Mouse (Mus musculus) liver (tissue): ENCODE measurements around the gene Ttll9.

Source experiments
- DNase-seq: peaks from one replicate; pipeline ENCODE4 v3.0.0-alpha.2; 2020; ENCODE audit warnings: mixed read lengths

The Ttll9 gene

DNA sequence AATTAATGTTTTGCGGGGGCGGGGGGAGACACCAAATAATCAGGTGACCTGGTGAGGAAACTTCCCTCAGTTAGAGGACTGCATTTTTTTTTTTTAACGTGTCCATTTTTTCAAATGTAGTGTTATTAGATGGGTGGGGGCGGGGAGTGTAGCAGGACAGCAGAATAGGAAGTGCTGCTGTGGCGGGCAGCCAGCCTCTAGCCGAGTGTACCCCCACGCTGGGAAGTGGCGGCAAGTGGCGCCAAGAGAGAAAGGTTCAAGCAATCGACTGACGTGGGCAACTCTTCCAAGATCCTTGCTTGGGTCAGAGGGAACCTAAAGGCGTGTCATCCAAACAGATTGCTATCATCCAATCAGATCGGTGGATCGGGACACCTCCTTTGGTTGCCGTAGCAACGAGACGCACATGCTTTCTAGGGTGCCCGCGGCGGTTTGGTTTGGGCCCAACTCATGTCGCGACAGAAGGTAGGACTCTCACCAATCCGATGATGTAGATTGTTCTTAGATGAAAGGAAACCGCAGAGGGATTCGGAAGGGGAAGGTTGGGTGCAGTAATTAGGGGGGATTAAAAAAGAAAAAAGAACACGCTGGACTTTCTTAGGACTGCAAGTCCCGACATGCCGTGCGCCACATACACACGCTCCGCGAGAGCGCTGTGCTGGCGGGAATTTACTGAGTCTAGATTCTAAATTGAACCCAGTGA lies at the start of gene Ttll9:
TSS of gene Ttll9 (plus strand) at position 395 of the 703 bp plus-strand sequence.
- peak; percentile 44 for DNase-seq

DNA sequence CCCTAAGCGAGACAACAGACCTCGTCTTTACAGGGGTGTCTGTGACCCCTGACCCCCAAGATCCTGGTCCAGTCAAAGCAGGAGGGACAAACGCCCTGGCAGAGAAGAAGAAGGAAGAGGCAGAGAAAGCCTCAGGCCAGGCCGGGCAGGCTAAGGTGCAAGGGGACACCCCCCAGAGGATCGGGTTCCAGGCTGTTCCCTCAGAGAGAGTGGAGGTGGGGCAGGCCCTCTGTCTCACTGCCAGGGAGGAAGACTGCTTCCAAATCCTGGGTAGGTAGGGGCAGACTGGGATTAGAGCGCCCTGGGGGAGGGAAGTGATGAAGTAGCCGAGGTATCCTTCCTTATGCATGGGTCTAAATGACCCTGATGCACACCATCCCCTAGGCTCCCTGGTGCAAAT lies 48.8 kb upstream of the Ttll9 start:
- DNase-seq, result no peak

DNA sequence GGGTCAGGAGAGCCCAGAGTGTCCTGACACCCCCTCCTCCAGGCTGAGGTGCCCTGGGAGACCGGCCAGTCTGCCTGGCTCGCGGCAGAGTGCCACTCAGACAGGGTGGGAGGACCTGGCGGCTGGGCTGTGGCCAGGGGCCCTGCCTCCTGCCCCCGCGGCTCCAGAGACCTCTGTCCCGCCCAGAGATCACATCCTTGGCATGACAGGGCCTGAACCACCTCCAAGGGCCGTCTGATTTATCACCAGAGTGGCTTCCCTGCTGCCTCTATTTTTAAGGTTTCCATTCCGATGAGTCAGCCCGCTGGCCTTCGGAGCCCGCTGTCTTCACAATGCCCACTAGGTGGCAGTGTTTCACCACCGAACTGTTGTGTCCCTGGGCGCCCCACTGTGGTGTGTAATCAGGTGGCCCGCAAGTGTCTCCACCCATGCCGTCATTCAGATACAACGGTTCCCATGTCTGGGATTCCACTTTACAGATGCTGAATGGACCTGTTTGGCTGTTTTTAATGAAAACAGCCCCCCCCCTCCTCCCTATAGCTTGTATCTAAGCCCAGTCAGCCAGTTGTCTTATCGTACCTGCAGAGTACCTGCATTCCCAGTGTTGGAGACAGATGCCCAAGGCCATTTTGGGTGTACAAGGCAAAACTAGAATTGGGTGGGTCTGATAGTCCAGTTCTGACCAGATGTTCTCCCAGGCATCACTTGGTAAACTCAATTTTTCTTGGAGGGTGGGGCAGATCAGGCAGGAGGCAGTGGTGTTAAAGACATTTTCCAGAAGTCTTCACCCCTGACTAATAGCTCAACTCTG lies 47.8 kb upstream of the Ttll9 start:
- peak; percentile 80 for DNase-seq

DNA sequence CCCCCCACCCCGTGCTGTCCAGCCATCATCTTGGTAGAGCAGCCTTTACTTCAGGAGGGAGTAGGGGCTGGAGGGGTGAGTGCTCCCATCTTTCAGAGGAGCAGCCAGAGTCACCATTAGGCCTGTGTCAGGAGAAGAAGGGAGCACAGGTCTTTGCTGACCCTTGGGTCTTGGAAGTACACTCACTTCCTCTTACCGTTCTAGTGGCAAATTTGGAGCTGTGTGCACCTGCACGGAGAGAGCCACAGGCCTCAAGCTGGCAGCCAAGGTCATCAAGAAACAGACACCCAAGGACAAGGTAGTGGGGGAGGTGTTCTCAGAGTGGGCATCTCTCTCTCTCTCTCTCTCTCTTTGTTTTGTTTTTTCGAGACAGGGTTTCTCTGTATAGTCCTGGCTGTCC lies 46.8 kb upstream of the Ttll9 start:
- no peak for DNase-seq

DNA sequence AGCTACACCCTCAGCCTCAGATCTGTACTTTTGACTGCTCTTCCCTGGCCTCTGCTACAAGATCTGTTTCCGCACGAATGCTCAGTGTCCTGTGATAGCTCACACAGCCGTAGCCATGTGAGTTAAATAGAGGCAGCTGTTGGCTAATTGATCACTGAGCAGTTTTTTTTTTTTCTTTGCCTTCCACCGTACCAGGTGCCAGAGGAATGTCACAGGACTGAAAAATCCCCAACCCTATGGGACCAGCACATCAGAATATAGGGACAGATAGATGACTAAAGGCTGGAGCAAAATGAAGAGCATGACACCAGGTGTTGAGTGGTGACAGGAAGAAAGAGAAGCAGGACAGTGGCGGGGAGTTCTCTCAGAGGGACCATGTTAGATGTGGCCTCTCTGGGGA lies 46.2 kb upstream of the Ttll9 start:
- no peak for DNase-seq

DNA sequence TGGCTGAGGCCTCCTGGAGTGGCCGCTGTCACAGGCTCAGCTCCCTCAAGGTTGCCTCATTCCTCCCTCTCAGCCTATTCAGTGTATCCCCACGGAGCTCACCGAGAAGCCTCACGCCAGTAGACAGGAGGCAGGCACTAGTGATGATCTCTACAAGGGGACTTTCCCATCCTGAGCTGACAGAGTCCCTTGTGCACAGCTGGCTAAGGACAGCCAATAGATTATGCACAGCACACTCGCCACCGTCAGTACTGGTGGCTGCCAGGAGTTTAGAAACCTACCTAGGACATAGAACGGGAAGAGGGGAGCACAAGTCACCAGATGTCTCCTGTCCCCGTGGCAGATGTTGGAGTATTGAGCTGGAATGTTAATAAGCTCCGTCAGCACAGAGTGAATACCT lies 44.6 kb upstream of the Ttll9 start:
- no peak for DNase-seq

DNA sequence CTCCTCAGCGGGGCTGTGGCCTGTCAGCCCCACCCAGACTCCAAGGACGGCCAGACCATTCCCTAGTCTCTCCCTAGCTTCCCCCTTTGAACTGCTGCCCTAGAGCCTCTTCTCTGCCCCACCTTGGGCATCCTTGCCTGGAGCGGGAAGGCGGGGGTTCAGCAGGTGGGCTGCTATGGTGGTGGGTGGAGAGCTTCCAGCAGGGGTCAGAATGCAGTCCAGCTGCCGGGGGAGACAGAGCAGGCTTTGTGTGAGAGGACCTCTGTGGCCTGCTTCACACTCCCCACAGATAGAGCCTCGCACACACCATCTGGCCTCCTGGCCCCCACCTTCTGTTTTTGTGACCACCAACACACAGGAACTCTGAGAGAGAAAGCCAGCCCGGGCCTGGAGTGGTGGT lies 39.9 kb upstream of the Ttll9 start:
- no peak for DNase-seq

DNA sequence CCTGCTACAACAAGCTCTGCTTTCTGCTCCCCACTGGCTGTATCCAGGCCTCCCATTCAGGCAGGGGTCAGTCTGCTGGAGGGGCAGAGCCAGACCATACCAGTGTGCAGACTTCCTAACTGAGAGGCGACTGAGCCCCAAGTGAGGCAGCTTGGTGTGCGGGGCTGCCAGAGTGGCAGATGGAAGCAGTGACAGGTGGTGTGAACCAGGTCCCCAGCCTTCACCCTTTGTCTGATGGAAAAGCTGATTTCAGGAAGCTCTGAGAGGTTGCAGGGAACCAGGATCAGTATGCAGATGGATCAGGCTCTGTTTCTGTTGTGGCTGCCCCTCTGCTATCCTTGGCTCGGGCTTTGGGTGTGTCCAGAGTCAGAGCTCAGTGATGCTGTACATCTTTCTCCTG lies 38.7 kb upstream of the Ttll9 start:
- no peak for DNase-seq

DNA sequence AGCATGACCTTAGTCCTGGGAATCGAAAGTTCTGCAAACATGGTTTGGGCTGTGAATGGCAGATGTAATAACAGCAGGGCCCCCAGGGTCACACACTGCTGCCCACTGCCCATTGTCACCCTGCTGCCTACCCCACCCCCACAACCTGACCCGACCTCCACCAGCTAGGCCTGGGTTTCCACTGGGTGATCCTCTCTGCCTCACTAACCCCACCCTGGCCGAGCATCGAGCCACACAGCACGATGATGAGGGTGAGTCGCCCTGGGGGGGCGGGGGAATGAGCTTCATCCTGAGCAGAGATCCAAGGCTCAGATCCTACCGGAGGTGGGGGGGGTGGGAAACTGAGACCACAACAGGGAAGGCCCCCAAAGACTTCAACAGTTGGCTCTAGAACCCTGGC lies 38.2 kb upstream of the Ttll9 start:
- DNase-seq, result no peak

DNA sequence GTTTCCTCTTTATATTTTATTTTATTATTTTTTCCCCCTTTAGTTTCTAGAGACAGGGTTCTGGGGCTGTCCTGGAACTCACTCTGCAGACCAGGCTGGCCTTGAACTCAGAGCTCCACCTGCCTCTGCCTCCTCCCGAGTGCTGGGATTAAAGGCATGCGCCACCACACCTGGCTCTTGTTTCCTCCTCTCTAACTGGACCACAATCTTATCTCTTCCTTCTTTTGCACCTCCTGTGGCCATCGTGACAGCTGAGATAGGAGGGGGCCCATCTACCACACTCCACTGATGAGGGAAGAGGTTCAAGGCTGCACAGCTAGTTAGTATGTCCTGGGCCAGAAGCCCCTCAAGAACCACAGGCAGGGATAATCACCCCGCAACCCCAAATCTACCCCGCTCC lies 37.7 kb upstream of the Ttll9 start:
- DNase-seq, result no peak

DNA sequence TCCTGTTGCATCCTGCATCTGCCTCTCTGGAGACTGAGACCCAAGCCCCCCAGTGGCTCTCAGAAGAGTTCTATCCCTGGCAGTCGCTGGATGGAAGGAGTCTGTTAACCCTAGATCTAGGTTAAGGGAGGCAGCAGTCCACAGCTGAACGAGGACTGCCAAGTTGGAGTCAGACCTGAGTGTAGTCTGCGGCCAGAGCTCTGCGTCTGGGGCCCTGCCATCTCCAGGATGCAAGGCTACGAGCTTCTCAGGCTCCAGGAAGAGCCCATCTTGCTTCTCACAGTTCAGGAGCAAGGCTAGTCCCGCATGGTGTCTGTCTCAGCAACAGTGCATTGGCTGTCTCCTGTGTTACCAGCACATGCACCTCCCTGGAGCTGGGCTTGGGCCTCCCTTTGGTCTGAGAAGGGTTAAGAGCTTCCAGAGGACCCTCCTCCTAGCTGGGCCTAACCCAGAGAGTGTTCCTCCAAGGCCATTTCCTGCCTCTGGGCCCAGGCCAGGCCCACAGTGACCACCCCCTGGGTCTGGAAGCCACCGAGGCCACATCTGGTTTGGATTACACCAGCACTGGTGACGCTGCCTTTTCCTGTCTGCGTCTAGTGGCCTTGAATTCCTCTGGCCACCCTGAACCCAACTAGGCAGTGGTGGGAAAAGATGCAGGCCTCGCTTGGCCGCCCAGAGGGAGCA lies 37.0 kb upstream of the Ttll9 start:
- peak; percentile 49 for DNase-seq

DNA sequence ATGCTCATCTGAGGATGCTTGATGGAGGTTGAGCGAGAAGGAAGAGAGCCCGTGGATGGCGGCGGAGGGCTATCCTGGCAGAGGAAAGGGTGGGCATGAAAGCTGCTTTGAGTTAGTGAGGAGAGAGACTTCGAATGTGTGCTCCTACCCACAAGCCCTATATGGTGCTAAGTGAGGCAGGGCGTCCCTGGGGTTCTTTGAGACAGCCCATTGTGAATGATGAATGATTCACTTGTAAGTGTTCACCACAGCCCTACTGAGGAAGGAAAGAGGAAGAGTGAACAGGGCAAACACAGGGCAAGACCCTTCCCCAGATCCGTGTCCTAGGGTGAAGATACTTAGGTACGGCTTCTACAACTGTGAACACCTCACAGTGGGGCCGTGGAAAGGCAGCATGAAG lies 35.4 kb upstream of the Ttll9 start:
- no peak for DNase-seq

DNA sequence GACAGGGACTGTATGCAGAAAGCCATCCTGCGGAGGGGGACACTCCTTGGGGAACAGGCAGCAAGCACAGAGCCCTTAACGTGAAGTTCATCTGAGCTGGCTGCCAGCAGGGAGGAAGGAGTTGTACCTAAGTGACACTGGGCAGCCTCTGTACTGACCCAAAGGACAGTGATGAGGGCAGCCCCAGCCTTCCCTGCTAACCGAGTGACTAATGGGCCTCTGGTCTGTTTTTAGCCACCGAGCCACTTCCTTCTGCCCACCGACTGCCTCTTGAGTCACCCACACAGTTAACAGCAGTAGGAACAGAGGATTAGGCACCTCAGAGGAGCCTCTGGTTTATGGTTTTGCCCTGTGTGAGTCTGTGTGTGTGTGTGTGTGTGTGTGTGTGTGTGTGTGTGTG lies 34.9 kb upstream of the Ttll9 start:
- DNase-seq, result no peak

DNA sequence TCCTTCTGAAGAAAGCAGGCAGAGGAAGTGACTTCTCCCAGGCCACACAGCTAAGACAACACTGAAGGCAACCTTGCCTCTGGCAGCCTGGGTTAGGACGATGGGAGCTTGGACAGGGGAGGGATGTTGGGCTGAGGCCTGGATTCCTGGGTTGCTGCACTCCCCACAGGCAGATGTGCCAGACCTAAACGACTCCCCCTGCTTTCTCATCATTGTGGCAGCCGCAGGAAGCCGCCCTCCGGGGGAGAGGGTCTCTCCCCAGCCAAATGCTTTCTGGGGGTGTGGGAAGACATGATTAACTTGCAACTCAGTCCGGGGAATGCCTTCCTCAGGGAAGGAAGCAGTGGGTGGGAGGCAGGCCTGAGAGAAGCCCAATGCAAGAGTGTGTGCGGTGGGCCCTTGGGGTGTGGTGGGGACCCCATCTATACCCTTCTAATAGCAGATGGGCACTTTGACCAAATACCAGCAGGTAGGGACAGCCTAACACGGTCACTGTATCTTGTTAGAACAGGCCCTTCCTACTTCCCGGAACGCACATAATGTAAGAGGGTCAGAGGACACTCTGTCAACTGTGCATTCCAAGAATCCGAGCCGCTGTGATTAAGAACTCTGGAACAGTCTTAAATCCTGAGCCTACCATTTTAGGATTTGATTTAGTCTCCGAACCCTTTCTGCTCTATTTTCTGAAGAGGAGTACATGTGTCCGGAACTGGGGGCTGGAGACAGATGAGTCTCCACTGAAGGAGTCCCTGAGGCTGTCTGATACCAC lies 33.9 kb upstream of the Ttll9 start:
- no peak for DNase-seq

DNA sequence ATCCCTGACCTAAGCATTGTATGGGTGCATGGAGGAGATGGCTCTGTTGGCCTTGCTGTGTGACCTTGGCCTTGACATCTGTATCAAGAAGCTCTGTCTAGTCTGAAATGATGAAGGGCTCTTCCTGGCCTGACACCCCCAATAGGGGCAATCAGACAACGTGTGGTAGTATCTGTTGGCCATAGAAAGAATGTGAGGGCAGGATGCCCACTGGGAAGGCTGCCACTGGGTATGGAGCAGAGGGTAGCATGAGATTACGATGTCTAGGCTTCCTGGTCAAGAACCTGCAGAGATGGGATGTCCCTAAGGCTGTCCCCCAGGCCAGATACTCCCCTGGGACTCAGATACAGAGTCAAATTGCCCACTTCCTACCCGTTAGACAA lies 33.3 kb upstream of the Ttll9 start:
- no peak for DNase-seq

DNA sequence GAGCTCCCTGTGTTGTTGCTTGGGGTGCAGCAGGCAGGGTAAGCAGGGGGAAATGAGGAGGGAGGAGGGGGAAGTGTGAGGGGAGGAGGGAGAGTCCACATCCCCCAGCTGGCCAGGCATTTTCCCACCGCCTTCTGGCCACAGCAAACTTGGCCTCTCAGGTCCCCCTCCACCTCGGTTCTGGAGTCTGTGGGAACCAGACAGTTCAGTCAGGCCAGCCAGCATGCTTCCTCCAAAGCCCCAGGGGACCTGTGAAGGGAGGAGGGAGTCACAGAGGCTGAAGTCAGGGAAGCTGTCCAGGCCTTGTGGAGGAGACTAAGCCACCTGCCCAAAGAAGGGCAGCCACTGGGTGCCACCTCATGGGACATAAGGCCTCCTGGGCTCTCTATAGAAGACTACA lies 32.0 kb upstream of the Ttll9 start:
- no peak for DNase-seq

DNA sequence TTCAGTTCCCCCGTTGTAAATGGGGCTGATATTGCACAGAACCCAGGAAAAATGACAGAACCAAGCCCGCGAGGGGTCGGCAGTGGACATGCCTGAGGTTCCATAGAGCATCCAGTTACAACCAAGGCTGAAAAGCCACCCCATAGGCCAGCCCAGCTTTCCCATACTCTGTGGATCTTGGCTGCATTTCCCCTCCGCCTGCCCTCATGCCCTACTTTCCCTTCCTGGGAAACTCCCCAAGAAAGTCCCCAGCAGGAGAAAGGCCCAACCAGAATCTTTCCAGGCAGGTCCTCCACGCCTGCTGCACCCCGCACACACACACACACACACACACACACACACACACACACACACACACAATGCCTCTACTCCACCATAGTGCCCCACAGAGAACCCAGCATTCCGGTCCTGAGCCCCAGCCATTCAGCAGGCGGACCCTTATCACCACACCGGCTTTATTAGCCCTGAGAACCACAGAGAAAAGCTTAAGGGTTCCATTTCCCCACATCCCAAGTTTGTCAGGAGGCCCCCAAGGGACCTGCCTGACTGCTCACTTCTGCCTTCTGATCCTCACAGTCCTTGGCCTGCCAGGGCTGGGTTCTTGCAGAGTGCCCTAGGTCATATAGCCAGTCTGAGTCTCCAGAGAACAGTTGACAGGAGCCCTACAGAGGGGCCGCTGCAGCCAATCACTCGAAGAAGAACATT lies 30.7 kb upstream of the Ttll9 start:
- no peak for DNase-seq

DNA sequence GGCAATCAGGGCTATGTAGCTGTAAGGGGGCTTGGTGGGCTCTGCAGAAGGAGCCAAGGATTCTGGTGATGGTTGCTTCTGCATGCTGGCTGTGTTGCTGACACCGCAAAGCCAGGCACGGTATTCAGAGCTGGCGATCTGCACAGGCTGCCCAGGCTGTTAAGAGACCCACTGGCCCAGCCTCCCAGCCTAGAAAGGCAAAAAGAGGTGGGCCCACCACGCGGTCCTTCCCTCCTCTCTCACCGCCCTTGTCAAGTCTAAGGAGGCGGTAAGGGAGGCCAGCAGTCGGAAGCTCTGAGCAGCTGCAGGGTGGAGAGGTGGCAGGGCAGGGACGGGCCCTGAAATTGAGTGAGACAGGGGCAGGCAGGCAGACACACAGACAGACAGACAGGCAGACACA lies 29.2 kb upstream of the Ttll9 start, which contains the start of gene Foxs1:
TSS of gene Foxs1 (minus strand) at position 161 of the 400 bp plus-strand sequence.
- peak; percentile 26 for DNase-seq

DNA sequence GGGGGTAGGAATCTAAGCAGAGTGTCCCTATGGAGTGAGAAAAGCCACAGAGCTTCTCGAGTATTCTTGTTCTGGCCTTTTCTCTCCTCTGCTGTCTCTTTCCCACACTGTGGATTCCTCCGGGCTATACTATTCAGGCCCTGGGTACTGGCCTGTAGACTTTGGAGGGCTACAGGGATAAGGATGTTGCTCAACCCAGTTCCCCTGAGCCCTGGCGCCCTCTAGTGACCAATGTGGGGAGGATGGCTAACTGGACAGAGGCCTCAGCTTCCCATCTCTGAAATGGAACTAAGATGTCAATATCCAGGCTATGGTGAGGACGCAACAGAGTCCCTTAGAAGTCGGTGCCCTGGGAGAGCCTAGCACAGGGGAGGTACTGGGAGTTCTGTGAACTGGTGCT lies 28.7 kb upstream of the Ttll9 start:
- DNase-seq, result peak; percentile 69

DNA sequence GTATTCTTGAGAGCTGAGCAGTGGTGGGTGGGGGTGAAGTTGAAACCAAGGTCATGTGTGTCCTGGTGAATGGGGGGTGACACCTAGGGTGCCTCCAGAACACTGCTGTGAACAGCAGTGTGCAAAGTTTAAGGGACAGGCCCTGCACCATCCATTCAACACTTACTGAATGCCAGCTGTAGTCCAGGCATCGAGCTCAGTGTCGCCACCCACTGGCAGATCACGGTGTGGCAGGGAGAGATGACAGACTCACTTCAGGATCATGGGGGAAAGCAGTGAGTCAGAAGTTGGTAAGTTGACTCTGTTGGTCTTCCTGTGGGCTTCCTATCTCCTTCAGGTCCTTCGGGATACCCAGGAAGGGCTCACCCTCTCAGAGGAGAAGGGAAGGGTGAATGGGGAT lies 22.4 kb upstream of the Ttll9 start:
- DNase-seq, result peak; percentile 59

DNA sequence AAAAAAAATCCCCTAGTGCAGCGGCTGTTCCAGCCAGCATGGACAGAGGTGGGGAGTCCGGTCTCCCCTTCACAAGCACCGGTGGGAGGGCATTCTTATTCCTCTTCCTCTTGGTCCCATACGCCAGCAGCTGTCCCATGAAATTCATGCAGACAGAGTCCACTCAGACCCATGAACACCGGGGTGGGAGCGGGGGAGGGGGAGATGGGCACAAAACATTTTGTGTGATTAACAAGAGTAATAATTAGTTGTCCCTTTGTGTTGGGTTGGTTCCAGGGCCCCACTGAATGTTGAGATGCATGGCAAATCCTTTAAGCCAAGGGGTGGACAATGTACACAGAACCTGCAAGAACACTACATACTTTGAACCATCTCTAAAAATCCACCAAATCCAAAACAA lies 21.2 kb upstream of the Ttll9 start:
- no peak for DNase-seq

DNA sequence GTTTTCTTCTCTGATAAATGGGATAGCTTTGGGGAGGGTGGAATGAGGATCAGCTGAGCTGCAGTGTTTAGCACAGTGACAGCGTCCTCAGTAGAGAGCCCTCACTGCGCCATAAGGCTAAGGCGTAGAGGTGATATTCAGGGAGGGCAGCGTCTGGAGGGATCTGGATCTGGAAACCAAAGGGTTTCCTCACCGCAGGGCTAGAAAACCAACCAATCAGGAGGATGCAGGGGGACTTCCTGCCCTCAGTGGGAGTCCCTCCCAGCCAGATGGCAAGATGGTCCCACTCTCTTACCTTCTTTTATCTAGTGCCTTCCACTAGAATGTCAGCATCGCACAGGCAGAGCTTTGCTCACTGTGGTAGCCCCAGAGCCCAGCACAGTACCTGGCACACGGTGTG lies 20.5 kb upstream of the Ttll9 start:
- no peak for DNase-seq
